Mouse (Mus musculus): Measurements from ENCODE around the gene Sag.
A peak's percentile ranks its signal among the peaks of the same experiment; 100 is the strongest.

Gene Sag

GRCm38 (mm10) chr1:87854411-87854810, 50.9 kb downstream of the Sag start:
- DNase-seq (ENCODE audit: low read depth): no peak

DNA sequence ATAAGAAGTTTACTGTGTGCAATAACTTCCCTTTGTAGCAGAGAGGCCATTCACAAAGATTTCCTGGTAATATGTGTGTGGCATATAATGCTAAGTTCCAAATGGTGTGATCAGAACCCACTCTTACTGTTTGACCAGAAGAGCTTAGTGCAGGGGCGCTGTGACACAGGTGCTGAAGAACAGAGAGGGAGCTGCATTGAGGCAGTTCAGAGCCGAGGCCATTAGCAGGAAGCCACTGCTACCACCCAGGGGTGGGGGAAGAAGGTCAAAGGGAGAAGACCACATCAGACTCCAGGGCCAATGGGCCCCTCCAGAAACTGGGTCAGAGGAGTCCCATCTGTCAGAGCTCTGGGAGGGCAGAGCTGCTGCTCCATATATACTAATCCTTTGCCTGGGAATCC, 51.4 kb downstream of the Sag start:
- no peak for DNase-seq (ENCODE audit: low read depth)

DNA sequence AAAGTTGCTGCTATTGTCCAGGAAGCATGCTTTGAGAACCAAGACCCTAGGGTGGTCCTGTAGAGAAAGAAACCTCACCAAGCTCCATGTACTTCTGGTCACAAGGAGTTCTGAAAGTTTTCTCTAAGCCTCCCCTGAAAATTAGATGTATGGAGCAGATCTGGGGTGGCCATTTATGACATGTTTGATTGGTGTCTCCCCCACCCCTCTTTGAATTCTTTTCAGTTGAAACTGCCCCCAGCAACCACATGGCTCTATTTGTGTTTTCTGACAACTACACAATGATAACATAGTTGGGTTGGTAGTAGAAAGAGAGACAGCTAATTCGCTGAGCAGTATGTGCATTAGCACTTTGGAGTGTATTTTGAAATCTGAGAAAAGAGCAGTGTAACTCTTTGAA, 52.0 kb downstream of the Sag start:
- DNase-seq (ENCODE audit: low read depth): no peak

DNA sequence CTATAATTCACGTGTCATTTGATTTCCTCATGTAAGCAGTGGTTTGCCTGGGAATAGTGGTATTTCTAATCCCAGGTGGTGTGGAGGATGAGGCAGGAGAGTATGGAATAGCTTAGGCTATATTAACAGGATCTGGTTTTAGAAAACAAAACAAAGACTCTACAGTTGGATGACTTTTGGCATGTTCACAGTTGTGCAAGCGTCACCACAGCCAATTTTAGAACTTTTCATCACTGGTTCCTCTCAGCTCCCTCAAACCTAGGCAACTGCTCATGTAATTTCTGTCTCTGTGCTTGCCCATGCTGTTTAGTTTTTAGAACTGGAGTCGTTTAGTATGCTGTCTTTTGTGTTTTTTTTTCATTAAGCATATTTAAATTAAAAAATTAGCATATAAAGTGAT, 53.3 kb downstream of the Sag start:
- no peak for DNase-seq (ENCODE audit: low read depth)

- no peak for DNase-seq (ENCODE audit: low read depth)
Measured at GRCm38 (mm10) chr1:87858031-87858430, 54.6 kb downstream of the Sag start.

DNA sequence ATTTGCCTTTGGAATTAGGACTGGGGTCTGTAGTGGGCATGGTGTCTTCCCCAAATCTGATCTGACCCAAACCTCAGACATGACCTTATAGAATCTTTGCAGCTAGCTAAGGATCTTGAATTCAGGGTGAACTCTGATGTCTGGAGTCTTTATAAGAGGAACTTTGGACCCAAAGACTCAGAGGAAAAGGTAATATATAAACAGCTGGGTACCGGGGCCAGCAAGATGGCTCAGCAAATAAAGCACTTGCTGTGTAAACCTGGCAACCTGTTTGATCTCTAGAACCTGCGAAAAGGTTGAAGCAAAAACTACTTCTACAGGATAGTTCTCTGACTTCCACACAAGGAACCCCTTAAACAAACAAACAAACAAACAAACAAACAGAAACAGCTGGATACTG, 55.0 kb downstream of the Sag start:
- no peak for DNase-seq (ENCODE audit: low read depth)

- DNase-seq (ENCODE audit: low read depth): no peak
Measured at GRCm38 (mm10) chr1:87863602-87864001, 60.1 kb downstream of the Sag start.

DNA sequence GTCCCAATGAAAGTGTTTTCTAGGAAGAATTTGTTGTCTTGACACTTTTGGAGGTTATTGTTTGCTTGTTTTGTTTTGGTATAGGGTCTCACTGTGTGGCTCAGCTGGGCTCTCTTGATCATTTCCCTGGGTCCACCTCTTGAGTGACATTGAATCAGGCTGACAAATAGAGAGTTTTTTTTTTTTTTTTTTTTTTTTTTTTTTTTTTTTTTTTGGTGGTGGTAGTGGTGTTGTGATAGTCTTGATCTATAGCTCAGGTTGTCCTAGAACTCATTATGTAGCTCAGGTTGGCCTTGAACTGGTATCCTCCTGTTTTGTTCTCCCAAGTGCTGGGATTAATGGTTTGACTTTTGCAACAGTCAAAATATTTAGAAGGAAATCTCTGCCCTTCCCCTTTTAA, 61.4 kb downstream of the Sag start:
- DNase-seq (ENCODE audit: low read depth): no peak

DNA sequence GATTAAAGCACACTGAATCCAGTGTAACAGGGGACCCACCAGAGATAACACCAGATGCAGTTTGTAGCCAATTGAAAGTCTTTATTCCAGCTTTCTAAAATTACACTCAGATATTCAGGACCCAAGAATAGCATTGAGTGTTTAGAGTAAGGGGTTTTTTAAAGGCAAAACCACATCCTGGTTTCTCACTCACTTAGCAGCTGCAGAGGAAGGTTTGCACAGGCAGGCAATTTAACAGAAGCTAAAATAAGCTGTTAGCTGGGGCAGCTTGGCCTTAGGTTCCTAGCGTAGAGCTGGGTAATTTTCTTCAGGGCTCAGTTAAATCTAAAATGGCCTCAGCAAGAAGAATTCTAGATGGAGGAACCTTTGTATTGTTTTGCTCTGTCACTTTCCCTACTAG, 63.2 kb downstream of the Sag start:
- DNase-seq (ENCODE audit: low read depth): no peak

- DNase-seq (ENCODE audit: low read depth): peak; percentile 58
Measured at GRCm38 (mm10) chr1:87871546-87871945, 68.1 kb downstream of the Sag start.

DNA sequence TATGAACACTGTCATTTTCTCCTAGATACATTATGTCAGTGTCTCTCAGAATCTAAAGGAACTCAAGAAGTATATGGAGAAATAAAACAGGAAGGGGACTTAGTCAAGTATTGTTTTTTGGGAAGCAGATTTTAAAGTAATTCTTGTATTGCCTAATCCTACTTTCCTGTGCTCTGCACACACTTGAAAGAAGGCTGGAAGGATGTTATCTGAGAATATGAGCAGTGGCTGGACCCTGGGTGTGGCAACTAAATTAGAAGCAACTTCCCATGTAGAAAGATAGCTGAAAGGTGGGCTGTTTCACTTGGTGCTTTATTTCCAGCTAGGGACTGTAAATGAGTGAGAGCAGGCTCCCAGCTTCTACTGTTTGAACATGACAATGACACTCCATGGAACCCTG, 69.6 kb downstream of the Sag start:
- DNase-seq (ENCODE audit: low read depth): no peak

DNA sequence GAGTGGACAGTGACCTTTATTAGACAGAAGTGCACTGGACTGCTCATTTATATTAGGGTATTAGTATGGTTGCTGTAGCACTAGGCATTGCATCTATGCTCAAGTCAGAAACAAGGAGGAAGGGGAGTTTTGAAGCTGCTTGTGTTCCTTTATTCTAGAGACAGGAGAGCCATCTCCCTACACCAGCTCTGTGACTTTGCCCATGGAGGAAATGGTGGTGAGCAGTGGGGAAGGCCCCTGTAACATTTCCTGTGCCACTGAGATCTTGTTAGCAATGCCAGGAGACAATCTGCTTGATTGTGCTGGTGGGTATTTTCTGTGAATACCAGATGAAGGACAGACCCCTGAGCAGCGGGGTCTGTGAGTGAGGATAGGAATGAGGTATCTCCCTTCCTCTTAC, 72.6 kb downstream of the Sag start:
- DNase-seq (ENCODE audit: low read depth): no peak

GRCm38 (mm10) chr1:87877552-87878283, 74.2 kb downstream of the Sag start:
- no peak for DNase-seq (ENCODE audit: low read depth)

GRCm38 (mm10) chr1:87879034-87879433, 75.6 kb downstream of the Sag start:
- no peak for DNase-seq (ENCODE audit: low read depth)

- DNase-seq (ENCODE audit: low read depth): peak; percentile 89
Measured at GRCm38 (mm10) chr1:87879494-87880325, 76.2 kb downstream of the Sag start.

DNA sequence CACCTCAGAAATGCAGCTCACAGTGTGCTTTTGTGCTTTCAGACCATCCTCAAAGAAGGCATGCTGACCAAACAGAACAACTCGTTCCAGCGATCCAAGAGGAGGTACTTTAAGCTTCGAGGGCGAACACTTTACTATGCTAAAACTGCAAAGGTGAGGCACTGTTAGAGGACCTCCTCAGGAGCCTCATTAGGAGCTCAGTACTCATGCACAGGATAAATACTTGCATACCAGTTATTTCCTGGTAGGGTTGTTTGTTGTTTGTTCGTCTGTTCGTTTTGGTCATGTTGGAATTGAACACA, 76.8 kb downstream of the Sag start:
- DNase-seq (ENCODE audit: low read depth): no peak

DNA sequence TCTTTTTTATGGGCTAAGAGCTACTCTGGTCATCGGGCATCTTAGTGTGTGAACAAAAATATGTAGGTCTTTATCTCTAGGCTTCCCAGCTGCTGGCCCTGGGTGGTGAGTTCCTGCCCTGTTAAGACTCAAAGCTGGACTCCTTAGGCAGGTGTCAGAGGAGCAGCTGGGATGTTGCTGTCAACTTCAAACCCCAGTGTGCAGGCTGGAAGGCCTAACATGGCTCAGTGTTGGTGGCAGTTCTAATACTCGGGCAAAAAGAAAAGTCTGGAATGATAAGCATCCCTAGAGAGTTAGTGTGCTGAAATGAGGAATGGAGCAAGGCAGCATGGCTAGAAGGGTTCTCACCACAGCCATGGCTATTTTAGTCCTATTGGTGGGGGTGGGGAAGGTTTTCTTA, 77.4 kb downstream of the Sag start:
- DNase-seq (ENCODE audit: low read depth): peak; percentile 43

DNA sequence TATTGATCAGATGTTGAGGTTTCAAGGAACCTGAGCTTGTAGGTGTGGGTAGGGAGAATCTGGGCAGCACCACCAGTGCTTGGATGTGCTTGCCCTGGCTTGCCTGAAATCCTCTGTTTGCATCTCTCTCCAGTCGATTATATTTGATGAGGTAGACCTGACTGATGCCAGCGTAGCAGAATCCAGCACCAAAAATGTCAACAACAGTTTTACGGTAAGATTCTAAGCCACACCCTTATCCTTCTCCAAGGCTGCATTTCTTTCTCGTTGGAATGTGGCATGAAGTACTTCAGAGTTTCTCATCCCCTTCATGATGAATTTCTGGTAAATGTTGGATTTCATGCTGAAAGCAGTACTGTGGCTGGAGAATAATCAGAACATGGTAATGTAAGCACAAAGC, 78.2 kb downstream of the Sag start:
- no peak for DNase-seq (ENCODE audit: low read depth)

- no peak for DNase-seq (ENCODE audit: low read depth)
Measured at GRCm38 (mm10) chr1:87882554-87882953, 79.1 kb downstream of the Sag start.

DNA sequence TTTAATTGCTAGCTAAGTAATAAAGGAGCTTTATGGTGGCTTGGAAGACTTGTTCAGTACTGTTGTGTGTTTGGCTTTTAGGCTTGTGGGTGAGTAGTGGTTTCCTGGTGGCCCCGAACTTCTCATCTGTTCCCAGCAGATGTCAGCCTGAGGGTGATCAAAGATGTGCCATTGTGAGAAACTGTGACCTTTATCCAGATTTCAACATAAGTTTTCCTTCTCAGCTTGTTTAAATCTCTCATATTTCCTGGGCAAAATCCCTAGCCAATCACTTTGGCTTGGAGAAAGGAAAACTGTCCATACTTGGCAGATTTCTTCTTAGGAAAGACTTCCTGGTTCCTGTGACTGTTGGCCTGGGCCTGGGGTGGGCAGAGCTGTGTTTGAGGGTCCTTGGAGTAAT, 87.5 kb downstream of the Sag start:
- no peak for DNase-seq (ENCODE audit: low read depth)

- no peak for DNase-seq (ENCODE audit: low read depth)
Measured at GRCm38 (mm10) chr1:87891634-87892033, 88.2 kb downstream of the Sag start.

GRCm38 (mm10) chr1:87892499-87892898, 89.0 kb downstream of the Sag start:
- no peak for DNase-seq (ENCODE audit: low read depth)

DNA sequence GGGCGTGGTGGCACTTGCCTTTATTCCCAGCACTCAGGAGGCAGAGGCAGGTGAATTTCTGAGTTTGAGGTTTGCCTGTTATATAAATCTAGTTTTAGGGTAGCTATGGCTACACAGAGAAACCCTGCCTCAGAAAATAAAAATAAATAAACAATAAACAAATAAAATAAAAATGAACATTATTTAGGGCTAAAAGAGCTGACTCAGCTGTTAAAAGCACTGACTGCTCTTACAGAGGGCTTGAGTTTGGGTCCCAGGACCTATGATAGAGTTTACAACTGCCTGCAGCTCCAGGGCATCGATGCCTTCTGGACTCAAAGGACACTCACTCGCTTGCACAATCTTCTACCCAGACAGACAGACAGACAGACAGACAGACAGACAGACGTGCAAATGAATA, 89.9 kb downstream of the Sag start:
- DNase-seq (ENCODE audit: low read depth): no peak

All from fibroblast of lung, adult 2 months (primary cell).